Mouse (Mus musculus) cerebellum, adult 11-12 months (tissue): ENCODE results near the gene Exosc10.

ENCODE experiments used
- DNase-seq: peaks from one replicate; pipeline ENCODE4 v3.0.0; 2022

The Exosc10 gene

DNA sequence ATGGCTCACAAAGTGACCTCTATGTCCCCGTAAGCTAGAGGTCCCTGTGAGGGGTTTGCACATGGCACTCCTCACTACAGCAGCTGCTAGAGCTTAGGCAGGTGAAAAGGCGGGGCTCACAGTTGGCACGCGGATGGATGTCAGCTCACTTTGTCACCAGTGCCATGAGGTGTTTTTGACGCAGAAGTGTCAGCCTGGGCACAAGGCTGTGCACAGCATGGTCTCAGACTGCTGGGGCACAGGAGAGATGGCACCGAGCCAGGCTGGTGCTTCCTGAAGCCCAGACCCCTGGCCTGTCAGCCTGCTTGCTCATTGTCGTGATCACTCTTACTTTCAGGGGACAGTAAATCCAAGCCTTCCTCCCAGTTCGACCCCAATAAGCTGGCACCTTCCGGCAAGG lies 22.5 kb downstream of the Exosc10 start:
- peak; percentile 48 for DNase-seq

DNA sequence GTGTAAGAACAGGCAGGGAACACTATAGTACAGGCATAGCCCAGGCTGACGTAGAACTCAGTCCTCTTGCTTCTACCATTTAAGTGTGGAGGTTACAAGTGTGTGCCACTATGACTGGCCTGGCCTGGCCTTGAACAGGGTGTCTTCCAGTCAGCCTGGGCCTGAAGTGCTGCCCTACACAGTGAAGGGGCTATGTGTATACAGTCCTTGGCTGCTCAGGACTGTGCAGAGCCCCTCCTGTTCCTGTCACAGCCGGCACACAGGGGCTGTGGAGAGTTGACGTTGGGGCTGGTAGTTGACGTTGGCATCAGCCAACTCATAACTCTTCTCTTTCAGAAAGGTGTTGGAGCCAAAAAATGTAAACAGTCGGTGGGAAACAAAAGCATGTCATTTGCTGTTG lies 23.2 kb downstream of the Exosc10 start:
- DNase-seq: no peak

DNA sequence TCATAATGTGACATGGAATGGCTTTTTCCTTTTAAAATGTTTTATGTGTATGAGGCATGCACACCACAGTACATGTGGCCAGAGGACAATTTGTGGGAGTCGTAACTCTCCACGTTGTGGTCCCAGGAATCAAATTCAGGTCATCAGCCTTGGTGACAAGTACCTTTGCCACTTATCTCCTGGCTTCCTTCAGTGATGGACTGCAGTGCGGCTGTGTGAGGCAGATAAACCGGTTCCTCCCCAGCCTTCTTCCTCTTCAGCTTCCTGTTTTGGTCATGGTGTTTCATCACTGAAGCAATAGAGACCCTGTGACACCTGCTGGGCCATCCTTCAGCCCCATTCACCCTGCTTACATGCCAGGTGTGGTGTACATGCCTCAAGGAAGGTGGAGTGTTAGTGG lies 25.0 kb downstream of the Exosc10 start:
- DNase-seq: no peak

DNA sequence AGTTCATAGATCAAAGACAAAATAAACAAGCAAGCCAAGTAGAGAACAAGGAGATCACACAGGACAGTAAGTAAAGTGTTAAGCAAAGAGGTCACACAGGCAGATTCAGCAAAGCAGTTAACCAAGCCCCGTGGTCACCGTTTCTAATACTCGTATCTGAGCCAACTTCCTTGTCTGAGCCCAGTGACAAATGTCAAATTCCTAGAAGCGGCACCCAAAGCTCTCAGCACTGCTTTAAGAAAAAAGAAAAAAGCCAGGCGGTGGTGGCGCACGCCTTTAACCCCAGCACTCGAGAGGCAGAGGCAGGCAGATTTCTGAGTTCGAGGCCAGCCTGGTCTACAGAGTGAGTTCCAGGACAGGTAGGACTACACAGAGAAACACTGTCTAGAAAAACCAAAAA lies 28.4 kb downstream of the Exosc10 start:
- no peak for DNase-seq

DNA sequence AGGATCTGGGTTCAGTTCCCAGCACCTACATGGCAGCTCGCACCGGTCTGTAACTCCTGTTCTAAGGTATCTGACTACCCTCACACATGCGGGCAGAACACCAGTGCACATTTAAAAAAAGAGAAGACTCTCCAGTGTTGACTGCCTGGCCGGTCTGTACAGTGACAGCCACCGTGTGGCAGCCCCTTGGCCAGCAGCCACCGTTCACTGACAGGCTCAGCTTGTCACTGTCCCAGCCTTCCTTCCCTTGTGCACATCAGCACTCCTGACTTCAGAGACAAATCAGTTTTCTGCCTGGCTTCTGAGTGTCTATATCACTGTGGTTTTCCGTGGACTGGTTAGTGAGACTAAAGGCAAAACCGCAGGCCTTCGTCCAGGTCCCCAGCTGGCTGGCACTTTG lies 30.6 kb downstream of the Exosc10 start:
- no peak for DNase-seq

DNA sequence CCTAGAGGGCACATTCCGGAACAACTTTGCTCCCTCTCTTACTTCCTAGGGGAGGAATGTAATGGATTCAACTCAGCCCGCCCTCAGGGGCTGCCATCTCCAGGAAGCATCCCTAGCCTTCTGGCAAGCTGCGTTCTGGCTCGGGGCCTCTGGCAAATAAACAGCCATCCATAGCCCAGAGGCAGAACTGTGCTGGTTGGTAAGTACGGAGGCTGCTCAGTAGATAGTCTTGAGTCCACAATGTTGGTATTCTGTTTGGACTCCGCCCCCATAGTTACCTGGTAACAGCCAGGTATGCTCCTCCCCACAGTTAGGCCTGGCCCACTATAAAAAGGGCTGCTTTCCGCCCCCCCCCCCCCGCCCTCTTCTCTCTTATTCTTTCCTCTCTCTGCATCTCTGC lies 31.3 kb downstream of the Exosc10 start:
- peak; percentile 42 for DNase-seq

DNA sequence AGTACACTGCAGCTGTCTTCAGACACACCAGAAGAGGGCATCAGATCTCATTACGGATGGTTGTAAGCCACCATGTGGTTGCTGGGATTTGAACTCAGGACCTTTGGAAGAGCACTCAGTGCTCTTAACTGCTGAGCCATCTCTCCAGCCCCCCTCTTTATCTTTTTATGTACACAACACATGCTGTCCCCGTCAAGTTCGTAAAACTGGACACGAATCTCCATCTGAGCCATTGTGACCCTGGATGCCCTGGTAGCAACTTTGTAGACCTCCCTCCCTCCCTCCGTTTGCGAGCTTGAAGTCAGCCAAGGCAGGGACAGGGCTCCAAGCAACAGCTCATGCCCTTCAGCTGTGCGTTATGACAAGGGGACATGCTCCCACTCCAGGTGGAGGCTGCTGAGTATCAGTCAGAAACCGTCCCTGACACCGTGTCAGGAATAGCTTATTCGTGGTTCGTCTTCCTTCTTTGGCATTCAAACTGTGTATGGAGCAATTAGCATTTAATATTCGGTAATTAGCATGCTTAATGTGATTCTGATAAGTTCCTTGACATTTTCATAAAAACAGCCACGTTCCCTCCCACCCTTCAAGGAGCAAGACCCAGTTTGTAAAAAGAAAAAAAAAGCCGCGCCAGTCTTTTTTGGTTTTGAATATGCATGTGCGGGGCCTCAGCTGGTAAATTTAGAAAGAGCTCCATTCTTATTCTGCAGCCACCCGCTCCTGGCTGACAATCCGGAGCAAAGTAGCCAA lies 32.4 kb downstream of the Exosc10 start:
- peak; percentile 48 for DNase-seq

DNA sequence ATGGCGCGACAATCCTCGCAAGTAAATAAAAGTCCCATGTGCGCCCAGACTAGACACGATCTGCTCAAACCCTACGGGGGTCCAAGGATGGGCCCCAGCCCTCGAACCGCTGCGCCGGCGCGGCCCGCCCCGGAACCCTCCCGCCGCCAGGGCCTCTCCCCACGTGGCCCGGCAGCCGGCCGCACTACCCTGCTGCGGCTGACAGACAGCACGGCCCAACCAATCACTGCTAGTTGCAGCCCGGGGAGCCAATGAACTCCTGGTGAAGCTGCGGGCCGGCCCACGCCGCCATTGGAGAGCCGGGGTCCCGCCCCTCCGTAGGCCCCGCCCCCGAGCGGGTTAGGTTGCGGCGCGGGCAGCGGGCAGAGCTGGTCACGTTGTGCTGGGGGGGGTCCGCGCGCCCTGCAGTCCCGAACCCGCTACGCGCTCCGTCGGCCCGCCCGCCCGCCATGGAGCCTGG lies 33.0 kb downstream of the Exosc10 start, which contains the start of gene Srm:
Gene Srm, plus strand, starts transcription at position 333 of the 460 bp plus-strand sequence.
- DNase-seq: peak; percentile 98

DNA sequence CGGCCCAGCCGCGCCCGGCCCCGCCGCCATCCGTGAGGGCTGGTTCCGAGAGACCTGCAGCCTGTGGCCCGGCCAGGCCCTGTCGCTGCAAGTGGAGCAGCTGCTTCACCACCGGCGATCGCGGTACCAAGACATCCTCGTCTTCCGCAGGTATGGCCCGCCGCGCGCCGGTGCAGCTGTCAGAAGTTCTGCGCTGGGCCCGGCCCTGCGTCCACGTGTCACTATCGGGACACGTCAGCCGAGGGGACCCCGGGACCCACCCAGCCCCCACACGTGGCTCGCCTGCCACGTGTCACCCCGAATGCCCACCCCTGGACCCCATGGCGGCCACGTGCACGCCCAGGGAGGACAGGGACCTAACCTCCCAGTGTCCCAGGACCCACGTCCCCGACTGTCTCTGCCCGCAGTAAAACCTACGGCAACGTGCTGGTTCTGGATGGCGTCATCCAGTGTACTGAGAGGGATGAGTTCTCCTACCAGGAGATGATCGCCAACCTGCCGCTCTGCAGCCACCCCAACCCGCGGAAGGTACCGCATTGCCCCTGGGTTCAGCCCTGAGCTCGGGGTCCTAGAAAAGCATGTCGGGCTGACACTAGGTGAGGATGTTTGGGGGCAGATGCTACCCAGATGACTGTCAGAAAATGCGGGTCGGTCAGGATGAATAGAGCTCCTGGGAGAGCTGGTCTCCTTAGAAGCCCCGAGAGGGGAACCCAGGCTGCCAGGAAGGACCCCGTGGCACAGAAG lies 33.6 kb downstream of the Exosc10 start:
- no peak for DNase-seq

DNA sequence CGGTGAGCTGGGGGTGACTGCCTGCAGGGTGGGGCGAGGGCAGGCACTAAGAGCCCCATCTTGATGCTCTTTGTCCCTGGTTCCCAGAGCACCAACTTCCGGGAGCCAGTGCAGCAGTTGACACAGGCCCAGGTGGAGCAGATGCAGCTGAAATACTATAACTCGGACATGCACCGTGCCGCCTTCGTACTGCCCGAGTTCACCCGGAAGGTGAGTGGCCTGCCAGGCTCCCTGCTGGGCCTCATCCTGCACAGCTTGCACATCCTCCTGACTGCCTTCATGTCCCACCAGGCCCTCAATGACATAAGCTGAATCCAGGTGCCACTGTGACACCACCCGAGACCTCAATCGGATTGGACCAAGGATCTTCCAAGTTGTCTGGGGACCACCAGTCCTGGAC lies 35.8 kb downstream of the Exosc10 start:
- DNase-seq: peak; percentile 64

DNA sequence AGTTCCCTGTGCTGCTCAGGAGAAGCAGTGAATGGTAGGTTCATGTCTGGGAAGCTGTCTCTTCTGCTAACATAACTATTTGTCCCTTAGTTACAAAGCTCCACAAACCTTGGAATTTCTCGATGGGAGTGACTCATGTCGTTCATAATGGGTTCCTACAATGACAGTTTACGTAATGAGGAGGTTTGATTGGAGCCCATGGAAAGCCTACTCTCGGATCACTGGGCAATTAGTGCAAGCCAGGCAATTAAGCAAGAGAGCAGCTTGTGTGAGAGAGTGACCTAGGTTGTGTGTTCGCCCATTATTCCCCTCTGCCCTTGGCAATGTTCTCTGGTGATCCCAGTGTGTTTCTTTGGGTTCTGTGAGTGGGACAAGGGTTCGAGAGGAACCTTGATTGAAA lies 37.7 kb downstream of the Exosc10 start:
- DNase-seq: no peak

DNA sequence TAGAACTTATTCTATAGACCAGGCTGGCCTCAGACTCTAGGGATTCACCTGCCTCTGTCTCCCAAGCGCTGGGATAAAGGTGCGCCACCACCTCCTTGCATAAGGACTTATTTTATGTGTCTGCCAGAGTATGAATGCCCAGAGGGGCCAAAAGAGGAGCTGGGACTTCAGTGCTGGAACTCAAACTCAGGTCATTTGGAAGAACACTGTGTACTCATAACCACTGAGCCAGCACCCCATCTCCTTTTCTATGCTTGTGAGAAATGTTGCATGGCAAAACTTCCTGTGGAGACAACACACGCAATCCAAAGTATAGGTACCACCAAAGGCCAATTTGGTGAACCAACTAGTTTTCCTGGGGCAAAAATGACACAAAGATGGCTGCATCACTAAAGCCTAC lies 38.5 kb downstream of the Exosc10 start:
- DNase-seq: no peak

DNA sequence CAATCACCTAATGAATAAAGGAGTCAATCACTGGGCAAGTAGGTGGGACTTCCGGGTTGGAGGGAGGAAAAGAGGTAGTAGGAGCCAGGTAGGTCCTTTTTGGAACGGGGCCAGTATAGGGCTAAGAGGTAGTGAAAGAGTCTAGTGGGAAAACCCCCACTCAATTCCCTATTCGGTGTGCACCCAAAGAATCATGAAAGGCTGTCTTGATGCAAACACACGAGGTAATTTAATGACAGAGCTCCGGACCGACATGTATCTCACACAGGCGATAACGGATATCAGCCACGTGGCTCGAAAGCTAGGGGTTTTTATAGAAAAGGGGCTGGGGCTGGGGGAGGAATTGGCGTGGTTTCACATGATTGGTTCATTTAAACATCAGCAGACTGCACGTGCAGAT lies 40.6 kb downstream of the Exosc10 start:
- DNase-seq: no peak

DNA sequence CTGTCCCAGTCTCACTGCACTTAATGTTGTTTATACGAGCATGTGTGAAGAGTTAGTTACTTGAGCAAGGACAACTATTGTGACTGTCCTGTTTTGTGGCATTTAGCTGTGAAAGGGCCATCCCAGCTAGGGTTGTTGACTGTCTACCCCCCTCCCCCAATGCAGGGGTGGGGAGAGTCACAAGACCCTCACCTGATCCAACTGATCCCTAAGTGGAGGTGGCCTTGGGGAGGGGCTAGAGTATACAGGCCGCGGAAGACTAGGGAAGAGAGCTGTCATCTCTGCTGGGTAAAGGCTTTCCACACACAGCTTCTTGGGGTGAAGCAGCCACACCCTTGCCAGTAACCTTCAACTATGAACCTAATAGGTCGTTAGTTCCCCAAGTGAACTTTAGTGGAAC lies 42.1 kb downstream of the Exosc10 start:
- no peak for DNase-seq

DNA sequence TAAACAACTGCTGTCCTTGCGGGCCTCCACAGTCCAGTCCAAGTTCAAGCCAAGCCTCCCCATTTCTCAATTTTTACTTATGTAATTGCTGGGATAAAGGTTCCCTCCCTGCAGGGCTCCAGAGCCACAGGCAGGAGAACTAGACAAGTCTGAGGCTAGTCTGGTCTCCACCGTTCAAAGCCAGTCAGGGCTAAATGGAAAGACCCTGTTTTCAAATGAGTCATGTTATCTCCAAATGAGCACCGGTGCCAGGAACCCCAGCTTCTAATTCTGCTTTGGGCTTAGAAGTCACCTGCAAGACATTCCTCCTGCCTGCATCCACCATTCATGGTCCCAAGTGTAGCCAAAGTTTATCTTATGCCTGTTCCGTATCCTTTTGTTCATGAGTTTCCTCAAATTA lies 43.6 kb downstream of the Exosc10 start:
- no peak for DNase-seq

DNA sequence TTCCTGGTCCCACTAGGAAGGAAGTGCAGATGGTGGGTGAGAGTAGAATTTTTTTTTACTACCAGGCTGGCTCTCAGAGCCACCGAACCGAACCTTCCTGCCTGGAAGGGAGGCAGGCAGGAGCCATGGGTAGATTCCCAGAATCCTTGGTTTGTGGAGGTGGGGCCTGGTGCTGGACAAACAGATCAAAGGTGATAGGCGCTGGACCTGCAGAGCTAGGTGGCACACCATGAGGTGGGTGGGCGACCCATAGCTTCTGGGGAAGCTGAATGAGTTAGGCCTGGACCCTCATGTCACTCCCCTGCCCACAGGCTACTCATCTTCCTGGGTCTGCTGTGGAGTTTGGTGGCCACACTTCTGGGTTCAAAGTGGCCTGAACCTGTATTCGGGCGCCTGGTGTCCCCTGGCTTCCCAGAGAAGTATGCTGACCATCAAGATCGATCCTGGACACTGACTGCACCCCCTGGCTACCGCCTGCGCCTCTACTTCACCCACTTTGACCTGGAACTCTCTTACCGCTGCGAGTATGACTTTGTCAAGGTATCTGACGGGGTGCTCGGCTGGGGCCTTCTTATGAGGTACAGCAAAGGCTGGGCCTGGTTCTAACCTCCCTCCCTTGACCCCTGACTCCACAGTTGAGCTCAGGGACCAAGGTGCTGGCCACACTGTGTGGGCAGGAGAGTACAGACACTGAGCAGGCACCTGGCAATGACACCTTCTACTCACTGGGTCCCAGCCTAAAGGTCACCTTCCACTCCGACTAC lies 44.3 kb downstream of the Exosc10 start, which contains the start of gene Masp2:
Gene Masp2, plus strand, starts transcription at position 198 of the 764 bp plus-strand sequence.
- DNase-seq: no peak

DNA sequence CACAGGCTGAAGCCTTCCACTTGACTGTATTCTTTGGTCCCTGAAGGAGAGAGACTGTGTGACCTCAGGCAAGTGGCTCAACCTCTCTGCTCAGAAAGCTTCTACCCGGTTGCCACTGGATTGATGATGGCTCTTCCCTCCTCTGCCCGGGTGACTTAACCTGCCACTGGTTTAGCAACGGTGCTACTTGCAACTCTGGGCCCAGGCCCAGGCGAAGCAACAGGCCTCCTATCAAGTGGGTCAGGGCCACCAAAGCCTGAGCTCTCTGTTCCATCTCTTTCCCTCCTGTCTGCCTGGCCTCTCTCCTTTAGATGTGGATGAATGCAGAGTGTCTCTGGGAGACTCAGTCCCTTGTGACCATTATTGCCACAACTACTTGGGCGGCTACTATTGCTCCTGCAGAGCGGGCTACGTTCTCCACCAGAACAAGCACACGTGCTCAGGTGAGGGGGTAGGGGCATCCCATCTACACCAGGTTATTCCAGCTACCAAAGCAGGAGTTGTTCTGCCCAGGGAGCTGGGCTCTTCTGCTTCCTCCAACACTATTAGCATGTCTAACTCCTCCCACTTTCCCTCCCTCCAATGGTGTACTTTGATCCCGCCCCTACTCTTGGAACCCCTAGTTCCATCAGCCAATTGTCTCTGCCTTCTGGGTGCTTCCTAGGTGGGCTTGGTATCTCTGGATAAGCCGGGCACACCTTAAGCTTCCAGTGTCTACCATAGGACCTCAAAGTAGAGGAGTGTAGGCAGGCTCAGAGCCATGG lies 45.3 kb downstream of the Exosc10 start:
- DNase-seq: no peak

DNA sequence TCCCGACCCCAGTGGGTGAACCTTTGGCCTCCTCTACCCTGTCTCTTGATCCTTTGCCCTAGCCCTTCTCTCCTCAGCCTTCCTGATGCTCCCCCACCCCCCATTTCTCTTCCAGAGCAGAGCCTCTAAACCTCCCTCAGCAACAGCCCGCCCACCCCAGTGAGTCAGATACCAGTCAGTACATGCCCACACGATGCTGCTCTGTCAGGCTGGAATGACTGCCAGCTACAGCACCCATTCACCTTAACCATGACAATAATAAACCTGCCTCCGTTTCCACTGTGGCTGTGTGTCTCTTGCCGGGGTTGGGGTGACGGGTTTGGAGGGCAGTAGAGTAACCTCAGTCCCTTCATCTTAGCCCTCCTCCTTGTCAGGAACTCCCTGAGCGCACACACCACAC lies 45.9 kb downstream of the Exosc10 start:
- DNase-seq: no peak

DNA sequence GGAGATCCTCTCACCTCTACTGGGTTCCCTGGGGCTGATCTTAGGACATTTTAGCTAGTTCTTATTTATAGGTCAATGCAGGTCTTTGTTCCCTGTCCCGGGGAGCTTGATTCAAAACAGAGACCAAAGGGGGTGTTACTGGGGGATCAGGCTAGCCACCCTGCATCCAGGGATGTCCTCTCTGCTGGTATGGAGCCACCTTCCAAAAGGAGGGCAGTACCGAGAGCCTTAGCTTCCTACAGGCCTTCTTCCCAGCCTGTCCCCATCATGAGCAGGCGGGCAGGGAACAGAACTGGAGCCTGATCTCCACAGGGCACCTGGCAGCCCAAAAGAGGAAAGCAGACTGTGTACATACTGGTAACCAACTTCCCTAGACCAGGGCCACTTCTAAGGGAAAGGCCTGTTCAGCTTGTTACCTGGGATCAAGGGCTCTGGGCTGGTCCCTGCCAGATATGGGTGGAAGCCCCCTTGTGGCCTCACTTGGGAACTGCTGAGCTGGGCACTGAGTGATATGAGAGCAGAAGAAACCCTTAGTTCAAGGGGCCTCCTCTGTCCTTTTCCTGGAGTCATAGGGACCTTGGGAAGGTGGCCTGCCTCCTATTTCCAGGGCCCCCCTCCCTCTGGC lies 46.4 kb downstream of the Exosc10 start:
- no peak for DNase-seq

DNA sequence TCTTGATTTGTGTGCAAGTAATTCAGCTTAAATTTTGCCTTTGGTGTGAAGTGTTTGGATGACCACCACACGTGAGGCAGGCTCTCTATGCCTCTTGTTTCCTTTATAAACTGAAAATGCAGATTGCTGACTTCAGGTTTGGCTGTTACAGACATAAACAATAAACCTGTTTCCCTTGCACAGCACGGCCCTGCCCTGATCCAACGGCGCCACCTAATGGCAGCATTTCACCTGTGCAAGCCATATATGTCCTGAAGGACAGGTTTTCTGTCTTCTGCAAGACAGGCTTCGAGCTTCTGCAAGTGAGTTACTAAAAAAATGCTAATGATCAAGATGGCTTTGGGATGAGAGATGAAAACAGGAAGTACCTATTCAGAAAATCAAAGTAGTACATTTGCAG lies 49.5 kb downstream of the Exosc10 start:
- DNase-seq: peak; percentile 55

DNA sequence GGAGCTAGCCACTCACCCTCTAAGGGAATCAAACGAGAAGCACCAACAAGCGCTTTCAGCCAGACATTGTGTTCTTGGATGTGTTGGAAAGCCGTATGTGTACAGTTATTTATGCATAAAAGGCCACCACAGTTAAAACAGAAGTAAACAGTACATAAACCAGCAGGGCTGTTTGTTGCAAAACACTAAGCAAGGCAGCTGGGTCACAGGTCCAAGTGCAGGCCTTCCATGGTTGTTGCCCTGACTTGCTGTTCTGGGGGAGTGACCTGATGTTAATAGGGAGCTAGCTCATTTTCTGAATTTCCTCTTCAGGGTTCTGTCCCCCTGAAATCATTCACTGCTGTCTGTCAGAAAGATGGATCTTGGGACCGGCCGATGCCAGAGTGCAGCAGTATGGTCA lies 51.6 kb downstream of the Exosc10 start:
- no peak for DNase-seq

DNA sequence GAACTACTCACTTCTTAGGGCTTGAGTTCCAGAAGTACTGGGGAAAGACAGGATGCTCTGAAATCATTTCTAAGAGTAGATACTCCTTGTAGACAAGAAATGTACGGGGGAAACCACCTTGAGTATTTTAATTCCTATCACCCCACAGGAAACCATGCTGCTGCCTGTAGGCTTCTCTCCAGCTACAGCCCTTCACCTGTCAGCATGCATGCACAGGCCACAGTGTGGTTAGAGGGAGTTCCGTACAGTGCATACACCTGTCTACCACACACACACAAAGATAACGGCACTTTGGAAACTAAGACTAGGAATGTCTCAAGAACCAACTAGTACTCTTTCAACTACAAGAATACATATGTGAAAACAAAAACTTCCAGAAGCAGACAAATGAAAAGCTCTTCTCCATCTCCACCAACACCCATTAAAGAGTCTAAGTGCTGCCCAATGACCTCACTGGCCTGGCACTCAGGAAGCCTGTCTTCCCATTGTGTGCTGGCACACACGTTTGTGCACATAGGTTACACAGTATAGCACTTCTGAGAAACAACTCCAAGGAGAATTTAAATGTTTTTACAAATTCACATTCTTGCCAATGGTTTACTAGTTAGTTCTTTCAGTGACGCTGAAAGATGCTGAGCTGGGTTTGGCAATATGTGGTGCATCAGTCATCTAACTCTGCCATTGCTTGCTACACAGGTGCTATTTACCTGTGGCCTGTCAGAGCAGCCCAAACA lies 52.6 kb downstream of the Exosc10 start:
- DNase-seq: no peak
